Mouse (Mus musculus): ENCODE results near the gene Nt5c. TPM values are rescaled to one million over a fixed set of nuclear protein-coding genes. Genes with fewer than 3 reads are reported as not detected.
"Not testable (repeated sequence)": the region's sequence is repeated elsewhere in the genome, so short reads cannot be mapped to it uniquely, and the experiment has no call there.

Gene Nt5c
- polyA plus RNA-seq, 1 experiment from 2014 or later = 73.7 TPM

DNA sequence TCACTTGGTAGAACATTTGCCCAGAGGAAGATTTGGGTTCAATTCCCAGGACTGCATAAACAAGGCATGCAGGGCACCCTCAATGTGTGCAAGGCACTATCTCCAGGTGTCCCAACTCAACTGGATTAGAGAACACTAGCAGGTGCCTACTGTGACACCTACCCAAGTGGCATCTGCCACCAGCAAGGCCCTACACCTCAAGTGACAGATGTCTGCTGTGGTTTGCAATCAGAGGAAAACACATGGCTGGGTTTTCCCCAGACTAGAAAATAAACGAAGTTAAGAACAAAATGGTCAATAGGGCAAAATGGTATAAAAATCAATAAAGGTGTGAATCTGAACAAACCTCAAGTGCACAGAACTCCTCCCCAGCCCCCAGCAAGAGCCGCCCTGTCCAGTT lies 16.4 kb upstream of the Nt5c start:
- ATAC-seq (ENCODE audit: insufficient number of reproducible peaks, insufficient read depth, low FRiP score, low TSS enrichment) = no peak
- 87% methylated on average over 2 of the region's 2 CpGs for WGBS
- H3K9ac ChIP-seq = no peak overlapping the region
- no peak overlapping the region for H3K27ac ChIP-seq
- no peaks in the 10 kb centered on the region for H3K27me3 ChIP-seq
- H3K4me2 ChIP-seq (replicated peaks) = no peak overlapping the region
- no peaks in the 10 kb centered on the region for H3K9me3 ChIP-seq
- peaks cover 62% of the 10 kb centered on the region for H3K4me1 ChIP-seq
- H3K4me3 ChIP-seq = no peak overlapping the region
- H3K36me3 ChIP-seq = peaks cover 7% of the 10 kb centered on the region; the same call in 1 of the 2 replicates

DNA sequence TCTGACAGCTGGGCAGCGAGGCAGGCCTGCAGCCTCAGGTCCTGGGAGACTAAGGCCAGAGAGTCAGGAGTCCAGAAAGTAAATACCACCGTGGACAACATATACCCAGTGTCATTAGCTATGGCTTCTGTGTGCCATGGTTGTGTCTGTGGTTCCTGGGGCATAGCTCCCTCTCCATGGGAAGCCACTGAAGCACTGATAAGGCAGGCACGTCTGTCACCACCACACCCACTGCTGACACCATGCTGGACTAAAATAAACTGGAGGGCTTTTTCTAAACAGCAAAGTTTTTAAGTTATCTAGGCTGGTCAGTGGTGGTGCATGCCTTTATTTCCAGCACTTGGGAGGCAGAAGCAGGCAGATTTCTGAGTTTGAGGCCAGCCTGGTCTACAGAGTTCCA lies 14.9 kb upstream of the Nt5c start:
- Histone ChIP-seq H3K27ac (no peak overlapping the region), H3K4me2 (replicated peaks) (no peak overlapping the region), H3K4me3 (no peak overlapping the region), H3K9ac (no peak overlapping the region), H3K36me3 (peaks cover 19% of the 10 kb centered on the region), H3K27me3 (no peaks in the 10 kb centered on the region), H3K4me1 (peaks cover 47% of the 10 kb centered on the region), H3K9me3 (no peaks in the 10 kb centered on the region)
- ATAC-seq (ENCODE audit: insufficient number of reproducible peaks, insufficient read depth, low FRiP score, low TSS enrichment) = no peak
- 80% methylated on average over 3 of the region's 3 CpGs for WGBS

DNA sequence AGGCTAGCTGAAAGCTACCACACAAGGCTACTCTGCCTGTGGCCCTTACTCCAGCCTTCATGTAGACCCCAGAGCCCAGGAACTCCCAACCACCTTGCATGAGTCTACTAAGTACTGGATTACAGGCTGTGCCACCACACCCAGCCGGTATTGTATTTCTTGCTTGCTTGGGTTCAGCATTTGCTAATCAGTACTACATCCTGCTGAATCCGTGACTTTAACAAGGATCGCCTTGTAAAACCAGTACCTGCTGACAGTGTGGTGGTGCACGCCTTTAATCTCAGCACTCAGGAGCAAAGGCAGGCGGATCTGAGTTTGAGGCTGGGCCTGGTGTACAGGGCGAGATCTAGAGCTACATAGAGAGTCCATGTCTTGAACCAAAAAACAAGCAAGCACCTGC lies 11.0 kb upstream of the Nt5c start:
- ATAC-seq (ENCODE audit: insufficient number of reproducible peaks, insufficient read depth, low FRiP score, low TSS enrichment) = no peak
- H3K36me3 ChIP-seq = peaks cover 55% of the 10 kb centered on the region
- WGBS = 92% methylated on average over 6 of the region's 6 CpGs
- H3K9ac ChIP-seq = no peak overlapping the region
- H3K4me3 ChIP-seq = no peak overlapping the region
- H3K4me1 ChIP-seq = peaks cover 16% of the 10 kb centered on the region; the same call in 1 of the 2 replicates
- no peak overlapping the region for H3K27ac ChIP-seq
- no peak overlapping the region for H3K4me2 ChIP-seq (replicated peaks)
- H3K27me3 ChIP-seq = no peaks in the 10 kb centered on the region
- H3K9me3 ChIP-seq = no peaks in the 10 kb centered on the region

DNA sequence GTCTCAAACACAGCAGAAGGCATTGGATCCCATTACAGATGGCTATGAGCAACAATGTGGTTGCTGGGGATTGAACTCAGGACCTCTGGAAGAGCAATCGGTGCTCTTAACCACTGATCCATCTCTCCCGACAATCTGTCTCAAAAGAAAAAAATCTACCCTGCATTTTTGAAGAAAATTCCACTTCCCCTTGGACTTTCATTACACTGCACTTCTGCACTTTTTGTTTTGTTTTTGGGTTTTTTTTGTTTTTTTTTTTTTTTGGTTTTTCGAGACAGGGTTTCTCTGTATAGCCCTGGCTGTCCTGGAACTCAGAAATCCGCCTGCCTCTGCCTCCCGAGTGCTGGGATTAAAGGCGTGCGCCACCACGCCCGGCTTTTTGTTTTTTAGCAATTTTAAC lies 4.9 kb upstream of the Nt5c start:
- WGBS = 91% methylated on average over 9 of the region's 9 CpGs
- H3K4me1 ChIP-seq; ATAC-seq (ENCODE audit: insufficient number of reproducible peaks, insufficient read depth, low FRiP score, low TSS enrichment); H3K9ac ChIP-seq; H3K4me2 ChIP-seq (replicated peaks); H3K4me3 ChIP-seq; H3K9me3 ChIP-seq; H3K27ac ChIP-seq; H3K27me3 ChIP-seq: not testable (repeated sequence)
- H3K36me3 ChIP-seq = peaks cover 44% of the 10 kb centered on the region

DNA sequence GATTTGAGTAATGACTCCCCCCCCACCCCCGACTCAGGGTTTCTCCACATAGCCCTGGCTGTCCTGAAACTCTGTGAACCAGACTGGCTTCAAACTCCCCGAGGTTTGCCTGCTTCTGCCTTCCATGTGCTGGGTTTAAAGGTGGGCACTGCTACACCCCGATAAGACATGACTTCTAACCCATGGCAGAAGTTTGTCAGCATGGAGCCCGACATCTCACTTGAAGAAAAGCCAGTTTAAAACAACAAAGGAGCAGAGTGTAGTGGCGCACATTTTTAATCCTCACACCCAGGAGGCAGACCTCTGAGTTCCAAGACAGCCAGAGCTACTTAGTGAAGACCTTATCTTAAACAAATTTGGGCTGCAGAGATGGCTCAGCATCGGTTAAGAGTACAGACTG lies 725 bp upstream of the Nt5c start:
- Histone ChIP-seq H3K4me3 (peak overlapping the region; percentile 65), H3K36me3 (peaks cover 15% of the 10 kb centered on the region), H3K27ac (no peak overlapping the region), H3K27me3 (no peaks in the 10 kb centered on the region), H3K9ac (peak overlapping the region; percentile 67; the same call in 1 of the 2 replicates), H3K4me1 (peaks cover 13% of the 10 kb centered on the region), H3K9me3 (no peaks in the 10 kb centered on the region), H3K4me2 (replicated peaks) (peak overlapping the region; percentile 80)
- WGBS = 41% methylated on average over 6 of the region's 6 CpGs
- ATAC-seq (ENCODE audit: insufficient number of reproducible peaks, insufficient read depth, low FRiP score, low TSS enrichment) = no peak

DNA sequence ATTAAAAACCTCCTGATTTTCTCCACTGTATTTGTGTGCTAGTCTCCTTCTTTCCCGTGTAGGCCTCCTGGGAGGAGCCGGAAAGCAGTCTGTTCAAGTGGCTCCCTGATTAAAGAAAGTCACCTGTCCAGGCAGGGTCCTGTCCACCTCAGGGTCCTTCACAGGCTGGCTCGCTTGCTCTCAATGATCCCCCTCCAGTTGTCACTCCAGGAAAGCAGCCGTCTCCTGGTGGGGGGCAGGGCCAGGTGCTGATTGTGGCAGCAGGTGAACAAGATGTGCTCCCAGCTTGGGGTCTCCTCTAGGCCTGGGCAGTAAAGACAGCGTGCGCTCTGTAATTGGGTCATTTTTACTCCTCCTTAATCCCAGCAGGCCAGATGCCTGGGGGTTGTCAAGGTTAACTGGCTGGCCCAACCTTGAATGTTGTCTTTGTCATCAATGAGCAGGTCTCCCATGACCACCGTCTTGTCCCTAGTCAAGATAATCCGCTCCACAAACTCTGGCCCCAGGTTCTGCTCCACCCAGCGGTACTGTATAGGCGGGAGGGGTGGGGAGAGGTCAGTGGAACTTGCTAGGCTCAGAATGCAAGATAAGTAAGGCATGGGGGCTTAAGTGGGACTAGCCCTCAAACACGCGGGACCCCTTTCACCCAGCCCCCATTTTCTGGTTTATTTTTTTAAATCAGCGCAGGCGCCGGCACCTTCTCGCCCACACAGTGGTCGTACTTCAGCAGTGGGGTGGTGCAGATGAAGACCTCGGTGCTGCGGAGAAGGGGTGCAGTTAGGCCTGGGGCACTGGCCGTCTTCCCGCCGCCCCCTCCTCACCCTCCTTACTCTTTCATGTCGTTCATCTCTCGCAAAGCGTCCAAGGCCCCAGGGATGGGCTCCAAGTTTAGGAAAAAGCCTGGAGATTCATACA lies 964 bp downstream of the Nt5c start:
- WGBS = 22% methylated on average over 25 of the region's 25 CpGs

DNA sequence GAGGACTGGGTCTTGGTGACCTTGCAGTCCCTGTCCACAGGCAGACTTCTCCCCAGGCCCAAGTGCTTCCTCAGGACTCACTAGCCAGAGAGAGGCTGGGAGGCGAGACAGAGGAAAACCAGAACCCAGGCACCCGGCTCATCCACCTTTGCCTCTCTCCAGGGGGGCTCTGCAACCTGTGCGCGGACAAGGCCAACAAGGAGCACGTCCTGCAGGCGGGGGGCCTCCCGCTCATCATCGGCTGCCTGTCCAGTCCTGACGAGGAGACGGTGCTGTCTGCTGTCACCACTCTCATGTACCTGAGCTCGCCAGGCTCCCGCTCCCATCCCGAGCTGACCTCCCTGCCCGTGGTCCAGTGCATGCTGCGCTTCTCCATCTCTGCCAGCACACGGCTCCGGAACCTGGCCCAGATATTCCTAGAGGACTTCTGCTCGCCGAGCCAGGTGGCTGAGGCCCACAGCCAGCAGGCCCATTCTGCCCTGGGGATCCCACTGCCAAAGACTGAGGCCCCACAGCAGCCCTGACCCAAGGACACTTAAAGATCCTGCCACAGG lies 3.0 kb downstream of the Nt5c start:
- Histone ChIP-seq H3K4me2 (replicated peaks) (no peak overlapping the region), H3K9me3 (no peaks in the 10 kb centered on the region), H3K27me3 (no peaks in the 10 kb centered on the region), H3K27ac (no peak overlapping the region), H3K4me3 (no peak overlapping the region), H3K4me1 (peaks cover 22% of the 10 kb centered on the region), H3K9ac (no peak overlapping the region), H3K36me3 (peaks cover 8% of the 10 kb centered on the region; the same call in 1 of the 2 replicates)
- no peak for ATAC-seq (ENCODE audit: insufficient number of reproducible peaks, insufficient read depth, low FRiP score, low TSS enrichment)
- 86% methylated on average over 19 of the region's 19 CpGs for whole genome bisulfite sequencing

More for the DNA sequence above, 964 bp downstream of the Nt5c start:
- no peaks in the 10 kb centered on the region for H3K9me3 ChIP-seq
- H3K27me3 ChIP-seq = no peaks in the 10 kb centered on the region
- H3K9ac ChIP-seq = peak overlapping the region; percentile 67
- H3K36me3 ChIP-seq = peaks cover 8% of the 10 kb centered on the region; the same call in 1 of the 2 replicates
- H3K4me1 ChIP-seq = peaks cover 13% of the 10 kb centered on the region
- peak overlapping the region; percentile 87; the same call in 1 of the 2 replicates for H3K27ac ChIP-seq
- peak; percentile 31 for ATAC-seq (ENCODE audit: insufficient number of reproducible peaks, insufficient read depth, low FRiP score, low TSS enrichment)
- peak overlapping the region; percentile 65 for H3K4me3 ChIP-seq
- H3K4me2 ChIP-seq (replicated peaks) = peak overlapping the region; percentile 80

DNA sequence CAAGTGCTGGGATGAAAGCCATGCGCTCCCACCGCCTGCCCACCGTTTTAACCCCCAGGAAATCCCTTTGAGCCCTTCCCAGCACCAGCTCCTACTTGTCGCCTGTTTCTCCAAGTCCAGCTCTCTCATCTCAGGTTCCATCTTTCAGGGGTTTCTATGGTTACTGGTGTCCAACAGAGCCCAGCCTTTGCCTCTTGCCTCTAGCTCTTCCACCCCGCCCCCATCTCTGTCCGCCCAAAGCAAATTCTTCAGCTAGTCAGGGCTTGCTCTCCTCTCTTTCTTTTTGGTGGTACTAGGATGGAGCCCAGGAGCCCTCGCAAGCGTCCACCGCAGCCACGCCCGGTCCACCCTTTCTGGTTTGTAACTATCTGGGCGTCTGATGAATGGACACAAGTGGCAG lies 6.5 kb downstream of the Nt5c start:
- Histone ChIP-seq H3K4me2 (replicated peaks) (no peak overlapping the region), H3K9me3 (no peaks in the 10 kb centered on the region), H3K36me3 (peaks cover 8% of the 10 kb centered on the region; the same call in 1 of the 2 replicates), H3K27me3 (no peaks in the 10 kb centered on the region), H3K4me3 (no peak overlapping the region), H3K4me1 (peaks cover 9% of the 10 kb centered on the region), H3K27ac (peak overlapping the region; percentile 50; the same call in 1 of the 2 replicates), H3K9ac (no peak overlapping the region)
- 41% methylated on average over 12 of the region's 12 CpGs for WGBS
- ATAC-seq (ENCODE audit: insufficient number of reproducible peaks, insufficient read depth, low FRiP score, low TSS enrichment) = 0 out of 2 replicates have a peak, but pooled peaks have one; percentile 38

DNA sequence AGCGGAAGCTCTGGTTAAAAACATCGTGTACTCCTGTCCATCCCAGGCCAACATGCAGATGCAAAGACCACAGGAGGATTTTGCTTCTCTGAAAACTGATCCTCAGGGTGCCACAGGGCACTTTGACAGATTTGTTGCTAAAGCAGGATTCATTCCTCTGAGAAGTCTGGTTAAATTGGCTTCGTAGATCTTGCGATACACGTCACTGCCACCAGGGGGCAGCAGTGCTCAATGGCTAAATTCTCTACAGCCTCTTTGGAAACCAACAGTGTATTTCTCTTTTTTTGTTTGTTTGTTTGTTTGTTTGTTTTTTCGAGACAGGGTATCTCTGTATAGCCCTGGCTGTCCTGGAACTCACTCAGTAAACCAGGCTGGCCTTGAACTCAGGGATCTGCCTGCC lies 7.9 kb downstream of the Nt5c start:
- peaks cover 9% of the 10 kb centered on the region for H3K4me1 ChIP-seq
- H3K4me3 ChIP-seq = no peak overlapping the region
- 19% methylated on average over 6 of the region's 6 CpGs for WGBS
- H3K27me3 ChIP-seq = no peaks in the 10 kb centered on the region
- H3K36me3 ChIP-seq = peaks cover 3% of the 10 kb centered on the region; the same call in 1 of the 2 replicates
- H3K27ac ChIP-seq = no peak overlapping the region
- no peaks in the 10 kb centered on the region for H3K9me3 ChIP-seq
- ATAC-seq (ENCODE audit: insufficient number of reproducible peaks, insufficient read depth, low FRiP score, low TSS enrichment) = no peak
- H3K9ac ChIP-seq = no peak overlapping the region
- no peak overlapping the region for H3K4me2 ChIP-seq (replicated peaks)

DNA sequence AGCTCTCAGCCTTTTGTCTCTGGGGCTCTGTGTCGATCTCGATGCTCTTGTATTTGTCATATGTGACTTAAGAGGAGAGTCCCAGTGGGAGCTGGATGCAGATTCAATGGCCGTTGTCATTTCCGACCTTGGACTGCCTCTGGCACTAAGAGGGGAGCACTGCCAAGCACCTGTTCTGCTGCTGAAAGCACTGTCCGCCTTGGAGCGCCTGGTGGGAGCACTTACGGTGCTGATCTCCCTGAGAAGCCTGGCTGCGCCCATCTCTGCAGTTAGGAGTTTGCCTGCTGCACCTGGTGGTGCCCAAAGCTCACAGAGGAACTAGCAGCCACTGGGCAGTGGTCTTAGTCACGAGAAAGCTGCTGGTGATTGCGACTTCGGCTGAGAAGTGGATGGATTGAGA lies 8.4 kb downstream of the Nt5c start:
- H3K4me2 ChIP-seq (replicated peaks) = no peak overlapping the region
- H3K4me3 ChIP-seq = no peak overlapping the region
- no peak overlapping the region for H3K27ac ChIP-seq
- ATAC-seq (ENCODE audit: insufficient number of reproducible peaks, insufficient read depth, low FRiP score, low TSS enrichment) = no peak
- no peaks in the 10 kb centered on the region; the same call in 1 of the 2 replicates for H3K36me3 ChIP-seq
- no peaks in the 10 kb centered on the region for H3K27me3 ChIP-seq
- WGBS = 69% methylated on average over 11 of the region's 11 CpGs
- H3K9ac ChIP-seq = no peak overlapping the region
- H3K4me1 ChIP-seq = peaks cover 9% of the 10 kb centered on the region
- no peaks in the 10 kb centered on the region for H3K9me3 ChIP-seq

DNA sequence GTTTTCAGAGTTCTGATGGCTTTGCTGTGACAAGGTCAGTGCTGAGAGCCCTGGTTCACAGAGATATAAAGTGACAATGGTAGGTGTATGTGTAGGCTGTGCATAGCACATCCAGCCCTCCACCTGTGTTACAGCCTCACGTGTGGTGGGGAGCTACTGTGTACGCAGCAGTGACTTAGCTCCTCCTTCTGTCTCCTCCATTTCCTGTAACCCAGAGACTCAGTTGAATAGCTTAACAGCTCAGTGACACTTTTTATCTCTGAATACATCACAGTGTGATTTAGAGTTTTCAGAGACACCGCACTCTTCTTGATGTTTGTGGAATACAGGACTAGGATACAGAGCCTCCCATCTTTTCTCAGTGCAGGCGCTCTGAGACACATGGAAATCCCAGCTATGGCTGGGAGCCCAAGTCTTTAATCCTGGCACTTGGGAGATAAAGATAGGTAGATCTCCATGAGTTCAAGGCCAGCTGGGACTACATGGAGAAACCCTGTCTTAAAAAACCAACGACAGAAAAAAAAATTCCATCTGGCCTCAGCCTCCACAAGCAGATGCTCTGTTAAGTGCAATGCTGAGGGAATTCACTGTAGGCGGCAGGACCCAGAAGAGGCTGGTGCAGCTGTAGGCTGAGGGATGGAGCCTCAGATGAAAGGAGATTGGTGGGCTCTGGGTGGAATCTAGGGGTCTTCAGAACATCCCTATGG lies 10.0 kb downstream of the Nt5c start:
- H3K36me3 ChIP-seq = no peaks in the 10 kb centered on the region; the same call in 1 of the 2 replicates
- H3K4me2 ChIP-seq (replicated peaks) = no peak overlapping the region
- H3K27ac ChIP-seq = no peak overlapping the region
- no peaks in the 10 kb centered on the region for H3K9me3 ChIP-seq
- H3K27me3 ChIP-seq = no peaks in the 10 kb centered on the region
- no peak overlapping the region for H3K9ac ChIP-seq
- no peak for ATAC-seq (ENCODE audit: insufficient number of reproducible peaks, insufficient read depth, low FRiP score, low TSS enrichment)
- H3K4me3 ChIP-seq = no peak overlapping the region
- 86% methylated on average over 6 of the region's 6 CpGs for WGBS
- peaks cover 14% of the 10 kb centered on the region for H3K4me1 ChIP-seq

All from embryonic facial prominence, embryonic 12.5 days (tissue).